Mouse (Mus musculus) embryo, embryonic 10 days (tissue): ENCODE results near the gene Stxbp6.
"Not testable (repeated sequence)": the region's sequence is repeated elsewhere in the genome, so short reads cannot be mapped to it uniquely, and the experiment has no call there.

ENCODE experiments used
- DNase-seq: peaks from one replicate; pipeline ENCODE4 v3.0.0-alpha.2; 2015; ENCODE audit warnings: low spot score

The Stxbp6 gene

GRCm38 (mm10) chr12:45074611-45075342 lies at the start of gene Stxbp6:
Gene Stxbp6 (minus strand): TSS chr12:45074709.
- DNase-seq, result peak; percentile 63

GRCm38 (mm10) chr12:45102954-45103353 lies 28.4 kb upstream of the Stxbp6 start:
- not testable (repeated sequence) for DNase-seq

- DNase-seq, result no peak
Measured at GRCm38 (mm10) chr12:45093732-45094131, 19.2 kb upstream of the Stxbp6 start.

DNA sequence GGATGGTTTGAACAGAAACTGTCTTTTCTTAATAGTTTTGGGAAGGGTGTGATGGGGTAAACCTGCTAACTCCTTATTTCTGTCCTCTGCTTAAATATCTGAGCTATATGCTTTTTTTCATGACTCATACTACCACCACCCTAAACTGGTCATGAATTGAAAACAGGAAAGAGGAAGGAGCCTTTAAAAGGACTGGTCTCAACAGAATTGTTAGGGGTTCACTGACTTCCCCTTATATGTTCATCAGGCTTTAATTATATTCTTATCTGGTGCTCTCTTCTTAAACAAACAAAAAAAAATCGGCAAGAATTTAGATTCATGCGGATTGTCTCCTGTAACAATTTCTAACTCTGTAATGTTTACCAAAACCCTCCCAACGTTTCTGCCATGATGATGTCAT lies 17.9 kb upstream of the Stxbp6 start:
- no peak for DNase-seq

DNA sequence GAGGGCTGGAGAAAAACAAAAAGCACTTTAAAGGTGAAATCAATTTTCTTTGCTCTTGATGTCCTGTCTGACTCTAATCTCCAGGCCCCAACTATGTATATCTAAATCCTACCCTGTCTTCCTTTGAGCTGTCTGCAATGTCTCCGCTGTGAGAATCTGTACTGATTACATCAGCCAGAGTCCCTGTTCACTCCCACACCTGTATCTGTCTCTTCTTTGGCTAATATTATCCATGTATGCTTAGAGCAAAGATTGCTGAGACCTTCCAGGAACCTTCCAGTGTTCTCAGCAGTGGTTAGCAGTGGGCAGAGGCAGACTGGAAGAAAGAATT lies 8.6 kb upstream of the Stxbp6 start:
- no peak for DNase-seq

DNA sequence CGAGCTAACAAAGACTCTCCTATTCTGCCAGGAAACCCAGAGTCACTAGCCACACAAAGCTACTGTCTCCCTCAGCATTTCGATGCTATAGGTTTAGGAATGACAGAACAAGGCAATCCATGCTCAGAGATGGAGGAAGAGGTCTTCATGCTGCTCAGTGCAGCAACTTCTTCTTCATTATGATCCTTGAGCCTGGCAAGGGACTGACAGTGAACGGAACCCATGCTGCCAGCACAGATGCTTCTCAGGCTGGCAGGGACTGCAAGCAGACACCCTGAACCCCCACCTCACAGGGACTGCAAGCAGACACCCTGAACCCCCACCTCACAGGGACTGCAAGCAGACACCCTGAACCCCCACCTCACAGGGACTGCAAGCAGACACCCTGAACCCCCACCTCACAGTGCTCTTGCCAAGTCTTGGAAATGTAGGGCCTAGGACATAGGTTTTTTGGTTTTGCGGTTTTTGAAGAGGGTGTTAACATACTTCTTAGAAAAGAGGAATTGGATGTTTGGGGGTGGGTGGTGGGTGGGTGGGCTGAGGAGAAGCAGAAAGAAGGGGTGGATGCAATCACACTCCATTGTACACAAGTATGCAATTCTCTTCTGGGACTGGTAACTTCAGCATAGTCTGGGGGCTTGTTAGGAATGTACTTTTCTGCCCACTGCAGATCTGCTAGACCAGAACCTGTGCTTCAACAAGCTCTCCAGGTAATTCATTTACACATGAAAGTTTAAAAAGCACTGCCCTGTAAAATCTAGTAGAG lies 8.1 kb upstream of the Stxbp6 start:
- DNase-seq, result no peak

DNA sequence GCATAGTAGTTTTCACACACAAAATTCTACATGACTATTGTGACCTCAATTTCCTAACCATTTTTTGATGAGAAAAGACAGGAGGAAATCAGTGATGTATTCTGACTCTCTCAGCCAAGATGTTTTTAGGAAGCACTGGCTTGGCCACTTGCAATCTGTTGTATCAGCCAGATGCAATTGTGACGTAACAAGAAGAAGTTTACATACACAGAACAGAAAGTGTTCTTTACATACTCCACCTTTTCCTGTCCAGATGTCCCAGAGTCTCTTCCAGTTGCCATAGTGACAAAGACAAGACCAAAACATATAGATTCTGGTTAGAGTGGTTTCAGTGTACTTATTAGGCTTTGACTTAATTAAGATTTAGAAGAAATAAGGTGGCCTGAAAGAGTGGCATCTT lies 7.1 kb upstream of the Stxbp6 start:
- DNase-seq, result no peak

DNA sequence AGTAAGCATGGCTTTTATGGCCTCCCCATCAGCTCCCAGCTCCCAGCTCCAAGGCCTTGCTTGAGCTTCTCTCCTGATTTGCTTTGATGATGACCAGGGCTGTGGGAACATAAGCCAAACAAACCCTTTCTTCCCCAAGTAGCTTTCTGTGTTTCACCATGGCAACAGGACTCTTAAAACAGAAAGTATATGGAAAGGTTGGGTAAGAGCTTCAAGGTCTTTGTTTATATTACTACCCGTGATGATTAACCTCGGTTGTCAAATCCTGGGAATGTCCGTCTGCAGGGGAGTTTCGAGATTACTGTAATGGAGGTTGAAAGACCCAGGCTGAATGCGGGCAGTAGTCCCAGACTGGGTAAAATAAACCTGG lies 6.2 kb upstream of the Stxbp6 start:
- no peak for DNase-seq

GRCm38 (mm10) chr12:45080036-45080752 lies 5.7 kb upstream of the Stxbp6 start:
- DNase-seq, result no peak

GRCm38 (mm10) chr12:45075631-45076030 lies 1.1 kb upstream of the Stxbp6 start:
- no peak for DNase-seq

- peak; percentile 83 for DNase-seq
Measured at GRCm38 (mm10) chr12:45074042-45074601, 387 bp downstream of the Stxbp6 start.

GRCm38 (mm10) chr12:45073331-45074041 lies 1.0 kb downstream of the Stxbp6 start:
- DNase-seq, result peak; percentile 56

- DNase-seq, result no peak
Measured at GRCm38 (mm10) chr12:45072185-45072584, 2.3 kb downstream of the Stxbp6 start.

- DNase-seq, result peak; percentile 49
Measured at GRCm38 (mm10) chr12:45070186-45070585, 4.3 kb downstream of the Stxbp6 start.

DNA sequence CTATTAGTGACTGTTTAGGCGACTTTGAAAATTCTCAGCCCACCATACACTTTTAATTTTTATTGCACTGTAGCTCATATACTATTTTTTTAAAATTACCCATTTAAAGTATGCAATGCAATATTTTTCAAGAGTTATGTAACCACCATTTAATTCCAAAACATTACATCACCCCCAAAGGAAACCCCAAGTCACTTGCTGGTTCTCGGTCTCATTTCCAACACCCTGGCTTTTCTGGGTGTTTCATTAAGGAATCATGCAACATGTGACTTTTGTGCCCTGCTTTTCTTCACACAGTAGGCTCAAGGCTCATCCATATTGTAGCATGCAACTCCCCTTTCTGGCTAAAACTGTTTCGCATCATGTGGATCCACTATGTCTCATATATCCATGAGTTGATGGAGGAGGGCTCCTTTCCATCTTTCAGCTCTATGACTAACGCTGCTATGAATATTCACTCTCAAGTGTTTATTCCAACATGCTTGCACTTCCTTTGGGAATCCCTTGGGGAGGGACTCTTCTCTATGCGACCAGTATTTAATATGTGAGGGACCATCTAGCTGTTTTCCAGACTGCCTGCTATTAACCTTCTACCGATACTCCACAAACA lies 6.3 kb downstream of the Stxbp6 start:
- DNase-seq, result no peak

- no peak for DNase-seq
Measured at GRCm38 (mm10) chr12:45067686-45068085, 6.8 kb downstream of the Stxbp6 start.

DNA sequence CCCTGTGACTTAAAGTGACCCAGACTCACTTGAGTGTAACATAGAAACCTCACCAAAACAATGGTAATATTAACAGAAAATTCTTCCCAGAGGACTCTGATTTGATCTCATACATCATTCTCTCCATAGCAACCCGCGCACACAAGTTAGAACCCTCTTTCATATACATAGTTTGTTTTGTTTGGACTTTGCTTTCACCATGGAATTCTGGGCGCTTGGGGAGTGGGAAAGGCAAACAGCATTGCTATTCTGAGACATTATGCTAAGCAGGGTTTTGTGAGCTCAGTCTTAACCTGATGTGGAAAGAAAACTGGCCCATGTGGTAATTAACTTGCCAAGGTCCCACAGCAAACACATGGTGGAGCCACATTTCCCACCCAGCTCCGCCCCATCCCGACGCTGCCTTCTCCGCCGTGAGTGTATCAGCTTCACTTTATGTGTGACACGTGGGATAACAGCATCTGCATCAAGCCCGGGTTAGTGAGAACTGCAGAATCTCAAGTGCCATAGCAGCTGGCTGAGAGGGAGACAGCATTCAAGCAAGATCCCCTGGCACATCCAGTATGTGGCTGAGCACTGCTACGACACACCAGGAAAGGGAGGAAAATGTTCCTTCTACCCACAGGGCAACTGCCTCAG lies 7.3 kb downstream of the Stxbp6 start:
- peak; percentile 41 for DNase-seq

GRCm38 (mm10) chr12:45063606-45064005 lies 10.9 kb downstream of the Stxbp6 start:
- DNase-seq, result no peak

- no peak for DNase-seq
Measured at GRCm38 (mm10) chr12:45061336-45061735, 13.2 kb downstream of the Stxbp6 start.

- no peak for DNase-seq
Measured at GRCm38 (mm10) chr12:45060804-45061203, 13.7 kb downstream of the Stxbp6 start.

DNA sequence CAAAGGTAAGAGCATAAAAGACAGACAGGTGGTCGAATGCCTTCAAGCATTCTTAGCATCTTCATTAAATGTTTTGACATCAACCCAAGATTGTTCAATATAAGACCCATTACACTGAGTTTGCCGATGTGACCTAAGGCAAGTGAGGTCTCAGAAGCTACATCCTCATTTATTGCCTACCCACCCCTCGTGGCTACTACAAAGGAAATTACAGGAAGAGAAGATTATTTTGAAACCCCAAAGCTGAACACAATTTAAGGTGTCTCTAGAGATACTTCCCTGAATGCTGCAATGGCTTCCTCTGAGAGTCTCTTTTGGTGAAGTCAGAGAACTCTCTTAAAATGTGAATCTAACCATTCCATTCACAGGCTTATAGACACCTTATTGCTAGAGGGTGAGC lies 16.5 kb downstream of the Stxbp6 start:
- DNase-seq, result no peak
